Mouse (Mus musculus) limb, embryonic 10.5 days (tissue): ENCODE measurements around the gene Nr5a2. TPM values are rescaled to one million over a fixed set of nuclear protein-coding genes. Genes with fewer than 3 reads are reported as not detected.

Experiments
- DNase-seq: peaks from one replicate; pipeline ENCODE4 v3.0.0-alpha.2; 2017; ENCODE audit warnings: low spot score
- H3K27ac ChIP-seq: fragments of 300-500 bp; sonication (generic); 2 replicates; pipeline ENCODE4 v1.5.1; 2016; ENCODE audit warnings: mild to moderate bottlenecking
- H3K27me3 ChIP-seq: fragments of 300-500 bp; sonication (generic); 2 replicates; pipeline ENCODE4 v1.6.1; 2016; ENCODE audit warnings: low read depth, mild to moderate bottlenecking; ENCODE audit not compliant: poor library complexity, severe bottlenecking
- H3K36me3 ChIP-seq: fragments of 300-500 bp; sonication (generic); 2 replicates; pipeline ENCODE4 v1.6.1; 2016; ENCODE audit warnings: mild to moderate bottlenecking, moderate library complexity
- H3K4me1 ChIP-seq: fragments of 300-500 bp; sonication (generic); 2 replicates; pipeline ENCODE4 v1.6.1; 2016
- H3K4me3 ChIP-seq: fragments of 300-500 bp; sonication (generic); 2 replicates; pipeline ENCODE4 v1.5.1; 2016; ENCODE audit warnings: mild to moderate bottlenecking, moderate library complexity
- H3K9me3 ChIP-seq: fragments of 300-500 bp; sonication (generic); replicated peaks from 2 replicates; pipeline ENCODE4 v1.6.1; 2016; ENCODE audit warnings: mild to moderate bottlenecking
- WGBS: fragments of 180-500 bp; shearing (Covaris S2); methylation state at CpG from one replicate; pipeline ENCODE4 v1.1.7; 2016; 5-methylcytosine and 5-hydroxymethylcytosine counted together
- polyA plus RNA-seq: library from polyadenylated mRNA; unstranded; fragments of >200 nt; fragmentation: Nextera tagmentation; extraction: Ambion mirVana; gene quantifications from 2 replicates; pipeline ENCODE4 v1.2.1, GENCODE M21; 2016

The Nr5a2 gene
- polyA plus RNA-seq, 1 experiment from 2014 or later, result 0.30 TPM

GRCm38 (mm10) chr1:136888704-136889103 lies 71.5 kb downstream of the Nr5a2 start:
- WGBS, result 75% methylated on average over 6 of the region's 6 CpGs
- Histone ChIP-seq H3K9me3 (no peaks in the 10 kb centered on the region), H3K4me3 (no peak overlapping the region), H3K4me1 (peaks cover 17% of the 10 kb centered on the region), H3K36me3 (no peaks in the 10 kb centered on the region), H3K27ac (no peak overlapping the region), H3K27me3 (no peaks in the 10 kb centered on the region)
- no peak for DNase-seq

GRCm38 (mm10) chr1:136886678-136887077 lies 73.6 kb downstream of the Nr5a2 start:
- H3K4me1 ChIP-seq, result peaks cover 17% of the 10 kb centered on the region
- H3K27me3 ChIP-seq, result no peaks in the 10 kb centered on the region
- H3K4me3 ChIP-seq, result no peak overlapping the region
- 67% methylated on average over 6 of the region's 6 CpGs for WGBS
- no peak for DNase-seq
- H3K9me3 ChIP-seq, result no peaks in the 10 kb centered on the region
- H3K27ac ChIP-seq, result no peak overlapping the region
- no peaks in the 10 kb centered on the region for H3K36me3 ChIP-seq

DNA sequence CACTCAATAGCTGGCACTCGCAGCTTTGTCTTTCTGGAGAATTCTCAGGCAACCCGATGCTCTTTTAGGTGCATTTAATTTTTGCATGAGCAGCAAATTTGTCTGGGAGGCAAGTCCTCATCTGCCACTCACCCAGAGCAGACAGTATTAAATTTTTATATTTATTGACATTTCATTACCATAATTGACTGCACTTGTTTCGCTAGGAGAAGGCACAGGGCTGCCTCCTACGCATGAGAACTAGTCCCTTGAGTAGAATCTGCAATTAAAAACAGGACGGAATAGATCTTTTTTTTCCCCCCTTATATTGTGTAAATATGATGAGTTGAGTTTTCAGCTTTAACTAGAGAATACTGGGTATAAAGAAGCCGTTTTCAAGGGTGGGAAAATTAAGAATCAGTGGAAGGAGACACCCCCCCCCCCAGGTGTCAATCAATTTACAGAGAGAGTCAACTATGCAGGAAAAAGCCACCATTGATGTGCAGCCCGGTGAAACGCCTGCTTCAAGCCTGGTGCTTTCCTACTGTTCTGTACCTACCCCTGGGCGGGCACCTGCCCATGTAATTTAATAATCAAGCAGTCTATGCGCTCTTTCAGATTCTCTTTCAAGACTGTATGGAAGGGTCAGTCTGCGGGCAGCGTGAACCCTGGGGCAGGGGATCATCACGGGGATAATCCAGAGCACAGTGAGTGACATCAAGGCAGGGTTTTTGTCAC lies 76.6 kb downstream of the Nr5a2 start:
- Histone ChIP-seq H3K4me1 (0 out of 2 replicates have a peak, but pooled peaks cover under 1% of the 10 kb centered on the region), H3K9me3 (no peaks in the 10 kb centered on the region), H3K36me3 (no peaks in the 10 kb centered on the region), H3K4me3 (no peak overlapping the region), H3K27me3 (no peaks in the 10 kb centered on the region), H3K27ac (no peak overlapping the region)
- no peak for DNase-seq
- 94% methylated on average over 13 of the region's 13 CpGs for WGBS

DNA sequence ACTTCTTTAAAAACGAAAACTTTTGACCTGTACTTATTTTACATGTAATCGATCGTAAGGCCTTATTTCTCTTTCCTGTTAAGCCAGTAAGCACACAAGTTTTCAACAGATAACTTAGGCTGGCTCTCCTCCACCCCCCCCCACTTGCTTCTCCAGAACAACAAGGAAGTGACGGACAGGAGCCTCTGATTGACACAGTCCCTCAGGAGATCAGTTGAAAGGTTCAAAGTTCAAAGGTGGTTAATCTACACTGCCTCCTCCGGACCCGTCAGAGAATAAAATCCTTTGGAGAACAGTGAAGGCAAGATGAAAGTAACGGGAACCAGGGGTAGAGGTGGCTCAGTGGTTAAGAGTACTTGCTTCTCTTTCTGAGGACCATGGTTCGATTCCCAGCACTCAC lies 80.0 kb downstream of the Nr5a2 start:
- H3K4me3 ChIP-seq, result no peak overlapping the region
- H3K27ac ChIP-seq, result no peak overlapping the region
- 88% methylated on average over 8 of the region's 8 CpGs for WGBS
- peaks cover 5% of the 10 kb centered on the region; the same call in 1 of the 2 replicates for H3K4me1 ChIP-seq
- H3K36me3 ChIP-seq, result no peaks in the 10 kb centered on the region
- DNase-seq, result no peak
- H3K27me3 ChIP-seq, result no peaks in the 10 kb centered on the region
- H3K9me3 ChIP-seq, result no peaks in the 10 kb centered on the region

GRCm38 (mm10) chr1:136875006-136875405 lies 85.2 kb downstream of the Nr5a2 start:
- H3K36me3 ChIP-seq, result no peaks in the 10 kb centered on the region
- H3K27ac ChIP-seq, result no peak overlapping the region
- no peak overlapping the region for H3K4me3 ChIP-seq
- no peak for DNase-seq
- H3K27me3 ChIP-seq, result no peaks in the 10 kb centered on the region
- WGBS, result 92% methylated on average over 3 of the region's 3 CpGs
- peaks cover 5% of the 10 kb centered on the region; the same call in 1 of the 2 replicates for H3K4me1 ChIP-seq
- H3K9me3 ChIP-seq, result no peaks in the 10 kb centered on the region

- H3K4me3 ChIP-seq, result no peak overlapping the region
- no peaks in the 10 kb centered on the region for H3K27me3 ChIP-seq
- H3K36me3 ChIP-seq, result no peaks in the 10 kb centered on the region
- H3K9me3 ChIP-seq, result no peaks in the 10 kb centered on the region
- H3K4me1 ChIP-seq, result no peaks in the 10 kb centered on the region
- 84% methylated on average over 6 of the region's 6 CpGs for WGBS
- H3K27ac ChIP-seq, result no peak overlapping the region
- no peak for DNase-seq
These were observed 91.3 kb downstream of the Nr5a2 start for GRCm38 (mm10) chr1:136868955-136869354.

DNA sequence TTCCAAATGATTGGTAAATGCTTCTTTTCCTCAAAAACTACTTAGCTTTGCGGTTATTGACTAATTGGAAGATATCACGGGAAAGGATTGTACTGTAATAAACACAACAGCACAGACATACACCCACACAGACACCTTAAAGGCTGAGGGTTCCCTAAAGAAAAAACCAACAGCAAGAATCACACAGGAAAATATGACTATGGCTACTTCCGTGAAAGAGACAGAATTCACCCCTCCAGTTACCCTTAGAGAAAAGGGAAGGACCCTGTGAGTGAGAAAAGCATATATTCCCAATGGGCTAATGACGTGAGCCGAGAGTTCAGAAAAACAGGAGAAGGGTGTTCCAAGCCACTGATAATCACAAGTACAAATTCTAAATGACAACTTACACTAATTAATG lies 92.0 kb downstream of the Nr5a2 start:
- H3K27ac ChIP-seq, result no peak overlapping the region
- no peaks in the 10 kb centered on the region for H3K27me3 ChIP-seq
- 91% methylated on average over 5 of the region's 5 CpGs for WGBS

GRCm38 (mm10) chr1:136866481-136867092 lies 93.7 kb downstream of the Nr5a2 start:
- Histone ChIP-seq H3K36me3 (no peaks in the 10 kb centered on the region), H3K4me3 (no peak overlapping the region), H3K27ac (no peak overlapping the region), H3K27me3 (no peaks in the 10 kb centered on the region), H3K9me3 (no peaks in the 10 kb centered on the region), H3K4me1 (no peaks in the 10 kb centered on the region)
- no peak for DNase-seq
- 74% methylated on average over 9 of the region's 9 CpGs for WGBS

More for the DNA sequence above, 92.0 kb downstream of the Nr5a2 start:
- no peak for DNase-seq
- H3K36me3 ChIP-seq, result no peaks in the 10 kb centered on the region
- H3K9me3 ChIP-seq, result no peaks in the 10 kb centered on the region
- H3K4me3 ChIP-seq, result no peak overlapping the region
- H3K4me1 ChIP-seq, result no peaks in the 10 kb centered on the region

DNA sequence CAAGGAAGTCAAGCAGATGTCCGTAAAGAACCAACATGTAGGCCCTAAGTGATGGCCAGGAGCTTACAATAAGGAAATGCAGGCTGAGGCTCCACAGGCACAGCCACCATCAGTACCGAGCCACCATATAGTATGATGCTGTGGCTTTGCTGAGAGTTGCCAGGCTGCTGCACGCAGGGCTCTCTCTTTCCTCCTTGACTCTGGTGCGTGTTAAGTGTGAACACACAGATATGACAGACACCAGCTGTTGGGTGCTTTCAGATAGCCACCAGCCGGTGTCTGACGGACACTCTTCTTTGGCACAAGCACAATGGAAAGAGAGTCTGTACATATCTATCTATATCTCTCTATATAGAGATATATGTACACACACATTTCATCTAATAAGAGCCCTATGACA lies 97.0 kb downstream of the Nr5a2 start:
- Histone ChIP-seq H3K9me3 (no peaks in the 10 kb centered on the region), H3K27ac (no peak overlapping the region), H3K27me3 (no peaks in the 10 kb centered on the region), H3K36me3 (no peaks in the 10 kb centered on the region), H3K4me1 (peaks cover 18% of the 10 kb centered on the region), H3K4me3 (no peak overlapping the region)
- DNase-seq, result no peak
- WGBS, result 92% methylated on average over 6 of the region's 6 CpGs

- 45% methylated on average over 4 of the region's 4 CpGs for WGBS
- no peak for DNase-seq
- Histone ChIP-seq H3K27ac (peak overlapping the region; percentile 56; the same call in 1 of the 2 replicates), H3K9me3 (no peaks in the 10 kb centered on the region), H3K4me3 (no peak overlapping the region), H3K27me3 (no peaks in the 10 kb centered on the region), H3K36me3 (no peaks in the 10 kb centered on the region), H3K4me1 (peaks cover 25% of the 10 kb centered on the region)
These were observed 100.8 kb downstream of the Nr5a2 start for GRCm38 (mm10) chr1:136859454-136859853.

- Histone ChIP-seq H3K36me3 (no peaks in the 10 kb centered on the region), H3K27me3 (no peaks in the 10 kb centered on the region), H3K27ac (no peak overlapping the region), H3K4me1 (peaks cover 25% of the 10 kb centered on the region), H3K4me3 (no peak overlapping the region), H3K9me3 (no peaks in the 10 kb centered on the region)
- 63% methylated on average over 4 of the region's 4 CpGs for WGBS
- DNase-seq, result no peak
These were observed 101.5 kb downstream of the Nr5a2 start for GRCm38 (mm10) chr1:136858724-136859123.

GRCm38 (mm10) chr1:136856104-136856503 lies 104.1 kb downstream of the Nr5a2 start:
- DNase-seq, result no peak
- Histone ChIP-seq H3K27me3 (no peaks in the 10 kb centered on the region), H3K4me1 (peaks cover 25% of the 10 kb centered on the region), H3K4me3 (no peak overlapping the region), H3K36me3 (no peaks in the 10 kb centered on the region), H3K27ac (no peak overlapping the region), H3K9me3 (no peaks in the 10 kb centered on the region)
- 84% methylated on average over 3 of the region's 3 CpGs for WGBS

- Histone ChIP-seq H3K27me3 (no peaks in the 10 kb centered on the region), H3K27ac (no peak overlapping the region), H3K9me3 (no peaks in the 10 kb centered on the region), H3K36me3 (no peaks in the 10 kb centered on the region), H3K4me3 (no peak overlapping the region), H3K4me1 (no peaks in the 10 kb centered on the region)
- DNase-seq, result no peak
- 82% methylated on average over 6 of the region's 6 CpGs for WGBS
These were observed 111.5 kb downstream of the Nr5a2 start for GRCm38 (mm10) chr1:136848791-136849190.
